Mouse (Mus musculus) lung, adult 10 weeks (tissue): Measurements from ENCODE around the gene Igfbp1. TPM values are rescaled to one million over a fixed set of nuclear protein-coding genes. Genes with fewer than 3 reads are reported as not detected.

Experiments
- polyA plus RNA-seq: library from polyadenylated mRNA; stranded (reverse); fragments of 350-450 nt; fragmentation: Illumina TruSeq; extraction: RNeasy Lipid Tissue Mini Kit (QIAGEN cat#74804); gene quantifications from one replicate; pipeline ENCODE4 v1.2.3, GENCODE M21; 2014; ENCODE audit warnings: low read depth, low replicate concordance; ENCODE audit not compliant: insufficient read depth

Igfbp1 gene
- not detected for polyA plus RNA-seq

DNA sequence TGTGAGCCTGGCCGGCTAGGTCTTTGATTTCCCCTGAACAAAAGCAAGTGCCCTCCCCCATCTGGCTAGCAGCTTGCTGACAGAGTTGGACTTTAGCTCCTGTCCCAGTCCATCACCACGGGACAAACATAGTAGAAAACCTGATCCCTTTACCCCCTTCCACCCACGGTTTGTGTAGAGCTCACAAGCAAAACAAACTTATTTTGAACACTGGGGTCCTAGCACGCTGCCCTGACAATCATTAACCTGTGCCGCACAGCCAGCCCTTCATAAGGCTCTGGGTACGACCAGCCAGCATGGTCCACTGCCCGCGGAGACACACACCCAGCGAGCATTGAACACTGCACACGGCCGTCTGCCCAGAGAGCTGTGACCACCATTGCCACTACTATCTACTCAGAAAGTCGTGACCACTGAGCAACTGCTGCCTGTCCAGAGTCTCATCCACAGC is at the start of gene Igfbp1:
TSS of gene Igfbp1 (plus strand) at position 292 of the 451 bp plus-strand sequence.

DNA sequence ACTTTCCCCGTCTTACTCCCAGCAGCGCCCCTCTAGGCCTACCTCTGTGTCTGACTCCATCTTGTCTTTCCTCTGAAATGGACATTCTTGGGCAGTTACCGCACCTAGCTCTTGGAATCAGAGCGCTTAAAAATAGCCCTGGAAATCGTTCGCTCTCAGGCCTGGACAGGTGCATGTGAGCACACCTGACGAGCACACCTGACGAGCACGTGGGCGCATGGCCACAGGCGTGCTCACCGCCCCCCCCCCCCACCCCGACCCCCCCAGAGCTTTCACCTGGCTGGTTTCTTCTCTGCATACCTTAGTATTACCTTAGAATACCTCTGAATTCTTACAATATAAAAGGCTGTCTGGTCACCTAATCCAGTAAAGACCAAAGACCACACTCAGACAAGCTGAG is 9.1 kb upstream of the Igfbp1 start, which contains the start of gene Gm11985:
TSS of gene Gm11985 (minus strand) at position 101 of the 400 bp plus-strand sequence.

DNA sequence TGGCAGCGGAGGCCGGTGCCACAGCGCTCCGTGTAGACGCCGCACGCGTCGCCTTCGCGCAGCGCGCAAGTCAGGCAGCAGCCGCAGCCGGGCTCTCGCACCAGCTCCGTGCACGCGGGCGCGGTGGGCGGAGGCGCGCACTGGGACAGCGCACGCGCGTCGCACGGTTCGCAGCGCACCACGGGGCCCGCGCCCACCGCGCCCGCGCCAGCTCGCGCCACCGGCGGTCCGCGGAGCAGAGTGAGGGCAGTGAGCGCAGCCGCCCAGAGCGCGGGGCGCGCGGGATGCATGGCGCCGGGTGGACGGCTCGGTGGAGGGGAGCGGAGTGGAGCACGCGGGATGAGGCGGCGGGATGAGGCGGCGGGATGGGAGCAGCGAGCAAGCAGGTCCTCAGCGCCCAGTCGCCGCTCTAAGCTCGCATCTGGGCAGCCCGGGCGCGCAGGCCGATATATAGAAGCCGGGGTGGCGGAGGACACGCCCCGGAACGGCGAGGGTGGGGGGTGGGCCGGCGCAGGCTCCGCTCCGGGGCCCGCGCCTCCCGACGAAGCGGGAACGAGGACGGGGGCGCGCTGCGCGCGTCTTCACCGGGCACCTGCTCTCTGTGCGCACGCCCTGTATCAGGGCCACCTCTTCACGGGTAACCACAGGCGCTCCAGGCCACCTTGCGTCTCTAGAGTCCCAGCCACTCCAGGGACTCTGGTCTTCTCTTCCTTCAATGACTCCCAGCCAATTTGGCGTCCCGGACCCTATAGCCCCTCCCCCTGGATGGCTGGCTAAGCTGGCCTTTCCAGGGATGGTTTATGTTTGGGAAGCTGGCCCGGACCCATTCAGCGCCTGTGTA is 16.1 kb downstream of the Igfbp1 start, which contains the start of gene Igfbp3:
TSS of gene Igfbp3 (minus strand) at position 423 of the 841 bp plus-strand sequence.

Other genes starting within 250 kb of the Igfbp1 start
- 0.17 TPM for gene Adcy1, start 134.3 kb upstream of the Igfbp1 start, polyA plus RNA-seq
- not detected for gene Gm11985, start 9.2 kb upstream of the Igfbp1 start, polyA plus RNA-seq
- gene Igfbp3, start 16.1 kb downstream of the Igfbp1 start, polyA plus RNA-seq = 80.7 TPM